Mouse (Mus musculus) liver, adult 2 months (tissue): Measurements from ENCODE around the gene Smtn. TPM values are rescaled to one million over a fixed set of nuclear protein-coding genes. Genes with fewer than 3 reads are reported as not detected.

ENCODE experiments used
- DNase-seq: peaks from one replicate; pipeline ENCODE4 v3.0.0-alpha.2; 2011; ENCODE audit warnings: low read depth, low spot score; ENCODE audit errors: extremely low read depth
- H3K27ac ChIP-seq: fragments of 200-500 bp; replicated peaks from 2 replicates; pipeline ENCODE4 v1.5.1; 2012; ENCODE audit warnings: low read depth, mild to moderate bottlenecking, control low read depth, inconsistent platforms, low read length; ENCODE audit not compliant: insufficient read depth
- H3K27me3 ChIP-seq: fragments of 200-500 bp; 2 replicates; pipeline ENCODE4 v1.6.1; 2012; ENCODE audit warnings: mild to moderate bottlenecking, moderate library complexity, low read length, inconsistent platforms; ENCODE audit not compliant: control insufficient read depth, insufficient read depth
- H3K36me3 ChIP-seq: fragments of 200-500 bp; 2 replicates; pipeline ENCODE4 v1.6.1; 2012; ENCODE audit warnings: low read length, inconsistent platforms; ENCODE audit not compliant: control insufficient read depth, insufficient read depth
- H3K4me1 ChIP-seq: fragments of 200-500 bp; 2 replicates; pipeline ENCODE4 v1.6.1; 2011; ENCODE audit warnings: low read length; ENCODE audit not compliant: control insufficient read depth, insufficient read depth
- H3K4me3 ChIP-seq: fragments of 200-500 bp; 2 replicates; pipeline ENCODE4 v1.5.1; 2011; ENCODE audit warnings: low read depth, mild to moderate bottlenecking, control low read depth, low read length, moderate library complexity; ENCODE audit not compliant: insufficient read depth
- H3K79me2 ChIP-seq: fragments of 200-500 bp; 2 replicates; pipeline ENCODE4 v1.6.1; 2012; ENCODE audit warnings: inconsistent platforms, mild to moderate bottlenecking, low read length, moderate library complexity; ENCODE audit not compliant: control insufficient read depth, insufficient read depth
- H3K9ac ChIP-seq: fragments of 200-500 bp; 2 replicates; pipeline ENCODE4 v1.6.1; 2012; ENCODE audit warnings: low read depth, mild to moderate bottlenecking, control low read depth, inconsistent platforms, low read length
- CTCF ChIP-seq: fragments of 200-500 bp; IDR thresholded peaks from 2 replicates; pipeline ENCODE4 v1.5.1; 2011; ENCODE audit warnings: low read depth, low read length, control low read depth
- POLR2A ChIP-seq: fragments of 200-500 bp; IDR thresholded peaks from 2 replicates; pipeline ENCODE4 v1.6.1; 2011; ENCODE audit warnings: low read length, control low read depth; ENCODE audit not compliant: insufficient read depth; ENCODE audit errors: extremely low read depth
- WGBS: fragments of 180-500 bp; shearing (Covaris S2); methylation state at CpG from one replicate; pipeline ENCODE4 v1.1.7; 2018; 5-methylcytosine and 5-hydroxymethylcytosine counted together
- polyA plus RNA-seq: library from polyadenylated mRNA; depleted of rRNA; stranded (reverse); fragments of >200 nt; gene quantifications from 2 replicates; pipeline ENCODE4 v1.2.3, GENCODE M21; 2012
- total RNA-seq: library from RNA; depleted of rRNA; stranded (reverse); fragments of >200 nt; gene quantifications from 2 replicates; pipeline ENCODE4 v1.2.3, GENCODE M21; 2014

Smtn gene
- total and polyA plus RNA-seq, 2 experiments = 2.2 to 2.9 TPM

DNA sequence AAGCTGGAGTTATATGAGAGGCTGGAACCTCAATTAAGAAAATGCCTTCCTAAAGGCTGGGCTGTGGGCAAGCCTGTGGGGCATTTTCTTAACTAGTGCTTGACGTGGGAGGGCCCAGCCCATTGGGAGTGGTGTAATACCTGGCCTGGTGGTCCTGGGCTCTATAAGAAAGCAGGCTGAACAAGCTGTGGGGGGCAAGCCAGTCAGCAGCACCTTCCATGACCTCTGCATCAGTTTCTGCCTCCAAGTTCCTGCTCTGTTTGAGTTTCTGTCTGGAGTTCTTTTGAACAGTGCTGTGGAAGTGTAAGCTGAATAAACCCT is 5.8 kb upstream of the Smtn start:
- 61% methylated on average over 1 of the region's 1 CpGs for WGBS
- H3K9ac ChIP-seq = no peak overlapping the region
- H3K27ac ChIP-seq = no peak overlapping the region
- H3K4me3 ChIP-seq = no peak overlapping the region
- H3K36me3 ChIP-seq = no peaks in the 10 kb centered on the region
- no peaks in the 10 kb centered on the region for H3K79me2 ChIP-seq
- H3K27me3 ChIP-seq = no peaks in the 10 kb centered on the region
- TF ChIP-seq CTCF (no peak), POLR2A (no peak)
- H3K4me1 ChIP-seq = no peaks in the 10 kb centered on the region; the same call in 1 of the 2 replicates
- DNase-seq = no peak

DNA sequence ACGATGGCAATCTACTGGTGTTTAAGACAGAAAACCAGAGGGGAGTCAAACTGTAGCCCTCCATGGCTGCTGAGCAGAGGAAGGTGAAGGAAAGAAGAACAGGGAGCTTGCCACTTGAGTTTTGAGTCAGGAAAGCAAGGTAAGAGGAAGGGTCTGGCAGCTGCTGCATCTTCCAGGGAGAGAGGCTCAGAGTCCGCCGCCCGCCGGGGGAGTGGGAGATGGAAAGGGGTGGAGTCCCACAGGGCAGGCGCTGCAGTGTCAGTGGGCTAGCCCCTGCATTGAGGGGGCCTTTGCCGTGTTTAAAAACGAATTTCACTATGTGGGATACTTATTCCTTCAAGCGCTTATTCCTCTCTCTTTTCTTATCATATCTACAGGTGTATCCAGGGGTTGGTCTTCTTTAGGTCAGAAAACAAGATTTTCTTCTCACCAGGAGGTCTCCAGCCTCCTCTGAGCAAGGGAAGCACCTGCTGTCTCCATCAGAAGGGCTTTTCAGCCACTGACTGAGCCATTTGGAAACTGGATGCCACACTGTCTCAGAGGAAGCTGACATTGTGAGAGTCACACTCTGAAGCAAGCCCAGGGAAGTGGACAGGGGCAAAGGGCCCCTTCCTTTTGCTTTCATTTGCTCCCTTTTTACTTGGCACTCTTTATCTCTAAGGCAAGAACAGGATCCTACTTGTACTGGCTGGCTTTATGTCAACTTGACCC is 5.3 kb upstream of the Smtn start:
- TF ChIP-seq POLR2A (no peak), CTCF (no peak)

GRCm38 (mm10) chr11:3544409-3544808 is 4.0 kb upstream of the Smtn start:
- TF ChIP-seq CTCF (0 out of 2 replicates have a peak, but pooled peaks have one; percentile 16), POLR2A (no peak)
- Histone ChIP-seq H3K27ac (no peak overlapping the region), H3K36me3 (no peaks in the 10 kb centered on the region), H3K79me2 (no peaks in the 10 kb centered on the region), H3K4me3 (no peak overlapping the region), H3K9ac (no peak overlapping the region), H3K27me3 (no peaks in the 10 kb centered on the region), H3K4me1 (no peaks in the 10 kb centered on the region)
- 98% methylated on average over 5 of the region's 5 CpGs for WGBS
- DNase-seq = no peak

More for the DNA sequence above, 5.3 kb upstream of the Smtn start:
- Histone ChIP-seq H3K27me3 (no peaks in the 10 kb centered on the region), H3K4me3 (no peak overlapping the region), H3K79me2 (no peaks in the 10 kb centered on the region), H3K4me1 (no peaks in the 10 kb centered on the region; the same call in 1 of the 2 replicates), H3K27ac (no peak overlapping the region), H3K36me3 (no peaks in the 10 kb centered on the region), H3K9ac (no peak overlapping the region)
- no peak for DNase-seq
- 53% methylated on average over 9 of the region's 9 CpGs for WGBS

DNA sequence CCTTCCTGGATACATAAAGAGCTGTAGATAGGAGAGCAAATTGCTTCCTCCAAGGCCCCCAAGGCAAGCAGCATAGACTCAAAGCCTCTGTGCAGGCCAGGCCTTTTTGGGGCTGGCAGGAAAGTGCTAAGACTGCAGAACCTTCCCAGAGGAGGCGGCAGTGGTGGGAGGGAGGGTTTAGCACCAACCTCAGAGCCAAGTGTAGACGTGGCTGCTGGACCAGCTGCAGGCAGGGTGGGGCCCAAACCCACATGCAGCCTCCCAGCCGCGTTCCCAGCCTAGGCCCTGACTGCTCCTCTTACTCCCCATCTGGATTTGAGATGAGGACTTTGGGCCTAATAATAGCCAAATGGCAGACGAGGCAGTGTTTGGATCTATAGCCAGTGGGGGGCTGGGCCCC is 2.6 kb upstream of the Smtn start:
- 73% methylated on average over 5 of the region's 5 CpGs for WGBS
- no peaks in the 10 kb centered on the region for H3K27me3 ChIP-seq
- no peaks in the 10 kb centered on the region for H3K4me1 ChIP-seq
- H3K79me2 ChIP-seq = no peaks in the 10 kb centered on the region
- H3K9ac ChIP-seq = no peak overlapping the region
- H3K4me3 ChIP-seq = no peak overlapping the region
- no peak for TF ChIP-seq CTCF
- no peak for TF ChIP-seq POLR2A
- no peak for DNase-seq
- H3K27ac ChIP-seq = no peak overlapping the region
- H3K36me3 ChIP-seq = no peaks in the 10 kb centered on the region

DNA sequence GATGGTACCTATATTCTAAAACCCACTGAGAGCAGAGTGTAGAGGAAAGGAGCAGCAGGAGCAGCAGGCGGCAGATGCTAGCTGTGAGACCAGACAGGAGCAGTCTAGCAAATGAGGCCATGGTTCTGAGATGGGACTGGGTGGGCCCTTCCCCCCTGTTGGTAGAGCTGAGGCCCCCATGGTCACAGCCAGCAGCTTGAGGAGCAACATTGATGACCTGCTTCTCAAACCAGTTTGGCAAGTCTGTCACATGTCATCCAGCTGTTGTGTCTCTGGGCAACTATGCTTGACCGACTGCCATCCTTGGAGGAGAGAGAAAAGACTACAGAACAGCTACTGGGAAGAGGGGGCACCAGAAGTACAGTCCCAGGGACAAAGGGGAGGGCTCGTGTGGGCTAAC is 1.5 kb upstream of the Smtn start:
- no peaks in the 10 kb centered on the region for H3K27me3 ChIP-seq
- 81% methylated on average over 3 of the region's 3 CpGs for WGBS
- H3K4me3 ChIP-seq = no peak overlapping the region
- DNase-seq = no peak
- H3K27ac ChIP-seq = no peak overlapping the region
- no peaks in the 10 kb centered on the region for H3K79me2 ChIP-seq
- TF ChIP-seq POLR2A (no peak), CTCF (no peak)
- no peak overlapping the region for H3K9ac ChIP-seq
- no peaks in the 10 kb centered on the region for H3K36me3 ChIP-seq
- no peaks in the 10 kb centered on the region for H3K4me1 ChIP-seq

GRCm38 (mm10) chr11:3539826-3540196 is 601 bp downstream of the Smtn start:
- Histone ChIP-seq H3K36me3 (no peaks in the 10 kb centered on the region), H3K4me3 (no peak overlapping the region), H3K9ac (no peak overlapping the region), H3K27me3 (no peaks in the 10 kb centered on the region), H3K4me1 (peaks cover 5% of the 10 kb centered on the region; the same call in 1 of the 2 replicates), H3K79me2 (no peaks in the 10 kb centered on the region), H3K27ac (0 out of 2 replicates have a peak overlapping the region, but pooled peaks have one; percentile 11)
- TF ChIP-seq CTCF (0 out of 2 replicates have a peak, but pooled peaks have one; percentile 11), POLR2A (no peak)
- 46% methylated on average over 4 of the region's 4 CpGs for whole genome bisulfite sequencing
- DNase-seq = peak; percentile 13
